Mouse (Mus musculus): ENCODE measurements at regions not wholly inside any gene's neighbourhood (a gene's known extent, or its start where the extent isn't known, plus 50 kb on each side); places are given as distances from the start of the nearest gene placed in this dataset.

DNA sequence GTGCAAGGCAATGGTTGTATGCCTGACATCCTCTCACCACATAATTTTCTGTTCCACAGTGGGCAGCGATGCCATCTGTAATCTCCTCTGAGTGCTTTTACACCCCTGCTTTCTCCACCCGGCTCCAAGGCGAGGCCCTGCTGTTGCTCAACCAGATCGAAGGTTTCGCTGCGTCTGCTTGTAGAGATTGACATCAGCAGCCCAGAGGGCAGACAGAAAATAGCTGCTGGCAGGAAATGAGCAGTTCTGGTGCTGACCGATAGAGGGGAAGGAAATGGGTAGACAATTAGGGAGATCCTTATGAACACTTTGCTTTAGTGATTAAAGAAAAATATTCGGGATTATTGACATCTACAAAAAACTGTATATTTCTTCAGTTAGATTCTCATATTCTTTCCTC is 155.3 kb upstream of the Prickle1 start:
- no peak overlapping the region for H3K27ac ChIP-seq (ENCODE audit: insufficient read depth, low read length)
- H3K4me3 ChIP-seq (ENCODE audit: insufficient read depth, low read length) = no peak overlapping the region
- TF ChIP-seq POLR2A (IDR thresholded peaks at IDR 0.05; ENCODE audit: extremely low read depth, insufficient read depth, low read length) = no peak
- TF ChIP-seq CTCF (IDR thresholded peaks at IDR 0.05; ENCODE audit: extremely low read depth, insufficient read depth, low read length) = no peak
- no peaks in the 10 kb centered on the region for H3K4me1 ChIP-seq (ENCODE audit: control insufficient read depth, insufficient read depth, low read length)

DNA sequence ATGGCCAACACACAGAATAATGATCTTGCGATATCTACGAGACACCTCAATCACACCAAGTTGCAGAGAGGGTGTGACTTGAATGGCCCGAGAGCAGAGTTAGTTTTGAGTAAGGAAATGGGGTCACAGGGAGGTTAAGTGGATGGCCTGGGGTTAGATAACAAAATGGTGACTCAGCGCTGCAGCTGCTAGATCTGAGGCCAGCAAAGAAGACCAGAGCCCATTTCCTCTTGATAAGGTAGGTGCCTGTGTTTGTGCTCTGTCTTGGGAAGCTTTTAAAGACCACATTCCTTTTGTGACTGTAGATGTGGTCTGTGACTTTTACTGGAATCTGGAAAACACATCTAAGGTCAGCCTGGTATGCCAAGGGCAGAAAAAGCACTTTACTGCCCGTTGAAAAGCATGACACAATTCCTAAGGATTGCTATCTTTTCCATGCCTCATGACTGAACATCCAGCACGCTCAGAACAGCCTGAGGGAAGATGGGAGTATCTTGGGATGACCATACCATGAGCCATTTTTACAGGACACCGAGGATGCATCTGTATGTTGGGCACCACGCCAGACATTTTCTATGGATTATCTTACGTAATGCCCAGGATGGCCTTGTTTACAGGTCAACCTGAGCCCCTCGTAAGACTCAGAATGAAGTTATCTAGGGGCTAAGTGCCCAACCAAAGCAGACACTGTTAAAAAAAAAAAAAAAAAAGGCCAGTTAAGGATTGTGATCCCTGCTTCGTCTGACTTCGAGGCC is 148.7 kb upstream of the Prickle1 start:
- no peak overlapping the region for H3K4me3 ChIP-seq (ENCODE audit: insufficient read depth, low read length)
- H3K27ac ChIP-seq (ENCODE audit: insufficient read depth, low read length) = no peak overlapping the region
- H3K4me1 ChIP-seq (ENCODE audit: control insufficient read depth, insufficient read depth, low read length) = no peaks in the 10 kb centered on the region
- TF ChIP-seq CTCF (IDR thresholded peaks at IDR 0.05; ENCODE audit: extremely low read depth, insufficient read depth, low read length) (no peak), POLR2A (IDR thresholded peaks at IDR 0.05; ENCODE audit: extremely low read depth, insufficient read depth, low read length) (no peak)

DNA sequence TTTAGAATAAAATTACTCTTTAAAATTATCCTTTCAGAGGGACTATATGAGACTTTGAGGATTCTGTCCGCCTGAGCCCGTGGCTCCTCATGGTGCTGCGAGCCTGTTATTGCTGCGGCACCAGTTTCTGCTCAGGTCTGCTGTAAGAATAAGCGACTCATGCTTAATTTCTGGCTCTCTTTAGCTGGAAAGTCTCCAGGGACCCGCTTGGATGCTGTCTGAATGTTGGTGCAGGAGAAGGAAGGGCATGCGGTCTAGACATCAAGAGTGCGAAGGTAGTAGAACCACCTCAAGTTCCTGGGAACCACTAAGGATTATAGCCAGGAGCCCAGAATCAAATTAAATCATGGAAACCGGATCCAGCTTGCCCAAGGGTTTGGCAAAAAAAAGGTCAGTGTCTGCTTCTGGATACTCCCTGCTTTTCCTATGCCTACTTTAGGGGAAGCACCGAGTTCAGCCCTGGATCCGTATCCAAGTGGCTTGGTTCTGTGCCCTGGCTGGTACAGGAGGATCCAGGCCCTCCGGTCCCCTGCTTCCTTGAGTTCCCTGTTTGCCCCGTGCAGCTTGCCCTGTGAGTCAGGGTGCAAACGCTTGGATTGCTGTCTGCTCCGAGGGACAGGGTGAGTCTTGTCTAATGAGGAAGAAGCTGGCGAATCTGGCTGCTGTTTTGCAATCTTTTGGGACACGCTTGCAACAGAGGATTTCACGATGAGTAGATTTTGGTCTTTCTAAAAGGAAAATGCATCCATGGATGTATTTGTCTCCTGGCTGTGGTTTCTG is 138.2 kb upstream of the Prickle1 start:
- Histone ChIP-seq H3K4me3 (ENCODE audit: insufficient read depth, low read length) (no peak overlapping the region), H3K27ac (ENCODE audit: insufficient read depth, low read length) (no peak overlapping the region), H3K4me1 (ENCODE audit: control insufficient read depth, insufficient read depth, low read length) (peaks cover 2% of the 10 kb centered on the region; the same call in 1 of the 2 replicates)
- TF ChIP-seq CTCF (IDR thresholded peaks at IDR 0.05; ENCODE audit: extremely low read depth, insufficient read depth, low read length) = no peak

DNA sequence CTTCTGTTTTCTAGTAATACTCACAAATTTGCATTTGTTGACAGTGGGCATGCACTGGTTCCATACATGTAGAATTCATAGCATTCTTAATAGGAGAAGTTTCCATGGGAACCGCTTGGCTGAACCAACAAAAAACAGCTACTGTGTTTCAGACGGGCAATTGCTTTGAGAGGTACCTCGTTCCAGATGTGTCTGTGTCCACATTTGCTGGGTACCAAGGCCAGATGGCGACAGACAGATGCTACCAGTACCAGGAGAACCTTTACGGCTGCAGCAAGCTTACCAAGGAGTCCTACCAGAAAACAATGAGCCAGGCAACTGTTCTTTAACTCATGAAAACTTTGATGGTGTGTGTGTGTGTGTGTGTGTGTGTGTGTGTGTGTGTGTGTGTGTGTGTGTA is 137.1 kb upstream of the Prickle1 start:
- peaks cover 2% of the 10 kb centered on the region; the same call in 1 of the 2 replicates for H3K4me1 ChIP-seq (ENCODE audit: control insufficient read depth, insufficient read depth, low read length)
- TF ChIP-seq POLR2A (IDR thresholded peaks at IDR 0.05; ENCODE audit: extremely low read depth, insufficient read depth, low read length) = no peak
- no peak for TF ChIP-seq CTCF (IDR thresholded peaks at IDR 0.05; ENCODE audit: extremely low read depth, insufficient read depth, low read length)
- no peak overlapping the region for H3K27ac ChIP-seq (ENCODE audit: insufficient read depth, low read length)
- H3K4me3 ChIP-seq (ENCODE audit: insufficient read depth, low read length) = no peak overlapping the region

DNA sequence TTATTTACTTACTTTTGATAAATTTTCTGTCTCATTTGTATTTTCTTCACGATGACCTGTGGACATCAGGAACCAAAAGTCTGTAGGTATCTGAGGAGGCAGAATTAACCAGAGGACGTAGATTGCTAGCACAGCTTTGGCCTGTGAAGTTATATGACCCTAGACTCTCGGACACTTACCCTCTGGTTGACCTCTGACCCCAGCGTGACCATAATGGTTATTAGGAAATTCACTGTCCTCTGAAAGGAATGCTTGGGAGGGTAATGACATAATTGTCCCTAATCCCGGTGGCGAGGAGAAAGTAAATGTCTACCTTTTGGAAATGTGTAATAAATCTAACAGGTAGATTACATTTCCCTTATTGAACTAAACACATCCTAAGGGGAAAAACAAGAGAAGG is 135.5 kb upstream of the Prickle1 start:
- no peak overlapping the region for H3K4me3 ChIP-seq (ENCODE audit: insufficient read depth, low read length)
- no peak overlapping the region for H3K27ac ChIP-seq (ENCODE audit: insufficient read depth, low read length)
- TF ChIP-seq CTCF (IDR thresholded peaks at IDR 0.05; ENCODE audit: extremely low read depth, insufficient read depth, low read length) (no peak), POLR2A (IDR thresholded peaks at IDR 0.05; ENCODE audit: extremely low read depth, insufficient read depth, low read length) (no peak)
- H3K4me1 ChIP-seq (ENCODE audit: control insufficient read depth, insufficient read depth, low read length) = peaks cover 2% of the 10 kb centered on the region; the same call in 1 of the 2 replicates

DNA sequence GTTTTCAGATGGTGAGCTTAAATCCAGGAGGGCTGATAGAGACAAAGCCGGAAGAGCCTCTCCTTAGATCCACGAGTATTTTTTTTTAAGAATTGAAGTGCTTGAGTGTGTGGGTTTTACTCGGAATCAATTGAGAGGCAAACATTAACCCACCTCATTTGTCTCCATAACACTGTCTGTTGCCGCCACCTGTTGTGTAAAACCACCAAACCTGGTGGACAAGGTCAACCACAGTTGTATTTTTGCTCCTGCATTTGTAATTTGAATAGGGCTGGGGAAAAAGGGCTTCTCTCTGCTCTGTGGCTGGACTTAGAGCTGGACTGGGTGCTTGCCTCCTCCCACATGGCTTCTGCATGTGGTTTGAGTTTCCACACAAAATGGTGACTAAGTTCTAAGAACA is 119.8 kb upstream of the Prickle1 start:
- Histone ChIP-seq H3K4me3 (ENCODE audit: insufficient read depth, low read length) (no peak overlapping the region), H3K27ac (ENCODE audit: insufficient read depth, low read length) (no peak overlapping the region), H3K4me1 (ENCODE audit: control insufficient read depth, insufficient read depth, low read length) (0 out of 2 replicates have a peak, but pooled peaks cover 1% of the 10 kb centered on the region)
- TF ChIP-seq POLR2A (IDR thresholded peaks at IDR 0.05; ENCODE audit: extremely low read depth, insufficient read depth, low read length) (no peak), CTCF (IDR thresholded peaks at IDR 0.05; ENCODE audit: extremely low read depth, insufficient read depth, low read length) (no peak)

DNA sequence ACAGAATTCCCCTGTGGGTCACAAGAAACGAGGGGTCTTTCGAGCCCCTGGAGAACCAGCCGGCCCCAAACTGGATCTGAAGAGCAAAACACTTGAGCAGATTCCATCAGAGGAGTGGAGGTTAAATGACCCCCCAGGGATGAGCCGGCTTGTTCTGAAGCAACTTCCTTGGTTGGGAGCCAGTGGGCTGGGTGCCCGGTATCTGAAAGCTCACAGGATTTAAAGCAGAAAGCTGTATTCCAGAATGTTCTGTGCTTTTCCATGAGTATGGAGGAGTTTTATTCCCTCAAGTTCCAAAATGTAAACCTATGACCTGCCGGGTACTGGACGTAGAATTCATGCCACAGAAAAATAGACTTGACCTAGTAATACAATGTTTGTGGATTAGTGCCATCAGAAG is 117.7 kb upstream of the Prickle1 start:
- TF ChIP-seq POLR2A (IDR thresholded peaks at IDR 0.05; ENCODE audit: extremely low read depth, insufficient read depth, low read length) (no peak), CTCF (IDR thresholded peaks at IDR 0.05; ENCODE audit: extremely low read depth, insufficient read depth, low read length) (no peak)
- no peak overlapping the region for H3K4me3 ChIP-seq (ENCODE audit: insufficient read depth, low read length)
- H3K27ac ChIP-seq (ENCODE audit: insufficient read depth, low read length) = no peak overlapping the region
- H3K4me1 ChIP-seq (ENCODE audit: control insufficient read depth, insufficient read depth, low read length) = 0 out of 2 replicates have a peak, but pooled peaks cover 1% of the 10 kb centered on the region

DNA sequence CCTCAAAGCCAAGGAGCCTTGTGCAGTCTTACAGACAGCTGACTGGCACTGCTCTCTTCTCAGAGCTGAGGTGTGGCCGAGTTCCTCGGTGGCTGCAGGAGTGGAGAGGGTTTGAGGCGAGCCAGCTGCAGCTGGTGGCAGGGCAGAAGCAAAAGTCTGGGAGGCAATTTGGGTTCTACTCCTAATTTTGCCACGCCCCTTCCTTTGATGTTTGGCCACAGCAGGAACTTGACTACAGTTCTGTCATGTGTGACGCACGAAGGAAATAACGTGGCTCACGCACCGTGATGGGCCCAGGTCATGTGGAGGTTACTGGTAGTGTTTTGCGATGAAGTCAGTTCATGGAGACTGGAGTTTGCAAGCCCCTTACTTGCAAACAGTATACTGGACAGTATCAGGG is 116.9 kb upstream of the Prickle1 start:
- H3K4me1 ChIP-seq (ENCODE audit: control insufficient read depth, insufficient read depth, low read length) = 0 out of 2 replicates have a peak, but pooled peaks cover 1% of the 10 kb centered on the region
- TF ChIP-seq CTCF (IDR thresholded peaks at IDR 0.05; ENCODE audit: extremely low read depth, insufficient read depth, low read length) = no peak
- no peak for TF ChIP-seq POLR2A (IDR thresholded peaks at IDR 0.05; ENCODE audit: extremely low read depth, insufficient read depth, low read length)
- no peak overlapping the region for H3K27ac ChIP-seq (ENCODE audit: insufficient read depth, low read length)
- H3K4me3 ChIP-seq (ENCODE audit: insufficient read depth, low read length) = no peak overlapping the region

DNA sequence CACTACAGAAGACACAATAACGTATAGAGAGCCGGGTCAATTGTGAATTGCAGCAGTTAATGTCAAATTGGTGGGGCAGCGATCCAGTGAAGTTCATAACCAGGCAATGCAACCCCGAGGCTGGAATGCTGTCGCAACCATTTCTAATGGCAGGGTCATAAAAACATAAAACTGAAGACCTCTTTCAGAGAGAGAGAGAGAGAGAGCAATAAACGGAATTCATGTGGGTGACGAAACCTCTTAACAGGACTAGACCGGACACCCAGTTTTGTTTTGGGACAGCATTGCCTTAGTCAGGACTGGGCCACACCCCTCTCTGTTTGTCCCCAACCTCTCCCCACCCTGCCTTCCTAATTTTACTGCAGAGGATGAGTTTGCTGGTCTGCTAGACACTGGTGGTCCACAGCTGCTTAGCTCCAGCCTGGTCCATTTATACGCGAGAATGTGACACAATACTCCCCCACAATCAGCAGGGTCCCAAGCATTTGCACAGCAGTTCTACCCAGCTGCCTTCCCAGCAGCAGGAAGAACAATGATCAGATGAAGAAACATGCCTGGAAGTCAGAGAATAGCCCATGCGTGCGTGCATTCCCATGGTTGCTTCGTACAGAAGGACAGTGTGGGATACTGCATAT is 115.6 kb upstream of the Prickle1 start:
- no peak overlapping the region for H3K4me3 ChIP-seq (ENCODE audit: insufficient read depth, low read length)
- TF ChIP-seq CTCF (IDR thresholded peaks at IDR 0.05; ENCODE audit: extremely low read depth, insufficient read depth, low read length) = no peak
- no peak for TF ChIP-seq POLR2A (IDR thresholded peaks at IDR 0.05; ENCODE audit: extremely low read depth, insufficient read depth, low read length)

More for the DNA sequence above, 115.6 kb upstream of the Prickle1 start:
- Histone ChIP-seq H3K27ac (ENCODE audit: insufficient read depth, low read length) (no peak overlapping the region), H3K4me1 (ENCODE audit: control insufficient read depth, insufficient read depth, low read length) (0 out of 2 replicates have a peak, but pooled peaks cover 1% of the 10 kb centered on the region)
